Mouse (Mus musculus): ENCODE measurements around the gene Znrf2.

- TF ChIP-seq CTCF (IDR thresholded peaks at IDR 0.05; ENCODE audit: insufficient read depth, low read depth, low read length) (no peak), POLR2A (IDR thresholded peaks at IDR 0.05; ENCODE audit: insufficient read depth, low read depth, low read length) (no peak)
These were observed 89.6 kb downstream of the Znrf2 start for GRCm38 (mm10) chr6:54906053-54907040.

Data from olfactory bulb, adult 2 months (tissue).